24 mouse cellular contexts compared by ENCODE assay signal in genomic region chr1:54109255-54109654, GRCm38 (mm10).
"Had no signal": no experiment of that assay in that cellular context is flagged by ENCODE, and none has a peak within 500 bp of the region (broad histone marks: within the 10 kb centered on the region; RNA-seq: fewer than 3 reads in every experiment).

No protein-coding gene starts in this region.

- H3K4me1 ChIP-seq: hindbrain, embryonic 10.5 days; hindbrain, embryonic 12.5 days; hindbrain, embryonic 15.5 days; kidney, embryonic 15.5 days; limb, embryonic 15.5 days; liver, embryonic 12.5 days had no signal

- H3K27me3 ChIP-seq: heart, embryonic 12.5 days; hindbrain, embryonic 12.5 days; hindbrain, embryonic 15.5 days; kidney, embryonic 15.5 days; limb, embryonic 13.5 days; limb, embryonic 15.5 days; liver, embryonic 12.5 days had no signal

- H3K27ac ChIP-seq: hindbrain, embryonic 10.5 days; hindbrain, embryonic 12.5 days; hindbrain, embryonic 15.5 days; hindbrain, postnatal 0 days; kidney, embryonic 15.5 days; kidney, postnatal 0 days; limb, embryonic 13.5 days; limb, embryonic 15.5 days; liver, embryonic 12.5 days; liver, embryonic 14.5 days had no signal

- ATAC-seq: hindbrain, postnatal 0 days; intestine, embryonic 16.5 days; liver, embryonic 12.5 days had no signal

- H3K4me2 ChIP-seq: heart, embryonic 12.5 days; hindbrain, embryonic 12.5 days; hindbrain, embryonic 15.5 days; kidney, embryonic 15.5 days; limb, embryonic 13.5 days; limb, embryonic 15.5 days; liver, embryonic 12.5 days had no signal

- H3K36me3 ChIP-seq: heart, embryonic 12.5 days; hindbrain, embryonic 10.5 days; hindbrain, embryonic 12.5 days; hindbrain, embryonic 15.5 days; kidney, embryonic 15.5 days; limb, embryonic 13.5 days; limb, embryonic 15.5 days; liver, embryonic 12.5 days had no signal

- H3K4me3 ChIP-seq: heart, embryonic 12.5 days; hindbrain, embryonic 10.5 days; hindbrain, embryonic 12.5 days; hindbrain, embryonic 15.5 days; kidney, embryonic 15.5 days; limb, embryonic 13.5 days; limb, embryonic 15.5 days; liver, embryonic 12.5 days had no signal

- H3K9me3 ChIP-seq: heart, embryonic 12.5 days; hindbrain, embryonic 10.5 days; hindbrain, embryonic 12.5 days; hindbrain, embryonic 15.5 days; kidney, embryonic 15.5 days; limb, embryonic 13.5 days; limb, embryonic 15.5 days; liver, embryonic 12.5 days had no signal

- DNase-seq: gastrocnemius, postnatal 14 days; heart, adult 18-20 months; heart, postnatal 10 days; heart, postnatal 4 days; kidney, adult 11 months; kidney, adult 2 months; kidney, adult 9 months; kidney, postnatal 14 days; kidney, postnatal 36 days; layer of hippocampus, adult 9-11 months; layer of hippocampus, postnatal 36 days; left cerebral cortex, postnatal 4 days had no signal

- H3K9ac ChIP-seq: heart, embryonic 12.5 days; hindbrain, embryonic 12.5 days; hindbrain, embryonic 15.5 days; kidney, embryonic 15.5 days; limb, embryonic 13.5 days; limb, embryonic 15.5 days; liver, embryonic 12.5 days; liver, embryonic 14.5 days had no signal
